Mouse (Mus musculus) hindbrain, embryonic 10.5 days (tissue): Measurements from ENCODE around the gene Rcl1. TPM values are rescaled to one million over a fixed set of nuclear protein-coding genes. Genes with fewer than 3 reads are reported as not detected.

Experiments used
- DNase-seq: peaks from one replicate; pipeline ENCODE4 v3.0.0-alpha.2; 2017; ENCODE audit warnings: low spot score
- H3K27ac ChIP-seq: fragments of 300-500 bp; sonication (generic); 2 replicates; pipeline ENCODE4 v1.5.1; 2016; ENCODE audit warnings: mild to moderate bottlenecking, moderate library complexity
- H3K27me3 ChIP-seq: fragments of 300-500 bp; sonication (generic); 2 replicates; pipeline ENCODE4 v1.6.1; 2016; ENCODE audit warnings: mild to moderate bottlenecking; ENCODE audit not compliant: poor library complexity, insufficient read depth, severe bottlenecking
- H3K36me3 ChIP-seq: fragments of 300-500 bp; sonication (generic); 2 replicates; pipeline ENCODE4 v1.6.1; 2016; ENCODE audit warnings: mild to moderate bottlenecking, moderate library complexity
- H3K4me1 ChIP-seq: fragments of 300-500 bp; sonication (generic); replicated peaks from 2 replicates; pipeline ENCODE4 v1.6.1; 2016; ENCODE audit warnings: mild to moderate bottlenecking
- H3K4me3 ChIP-seq: fragments of 300-500 bp; sonication (generic); 2 replicates; pipeline ENCODE4 v1.5.1; 2016; ENCODE audit warnings: mild to moderate bottlenecking, moderate library complexity
- H3K9me3 ChIP-seq: fragments of 300-500 bp; sonication (generic); 2 replicates; pipeline ENCODE4 v1.6.1; 2016; ENCODE audit warnings: mild to moderate bottlenecking, moderate library complexity
- WGBS: fragments of 180-500 bp; shearing (Covaris S2); methylation state at CpG from one replicate; pipeline ENCODE4 v1.1.7; 2016; 5-methylcytosine and 5-hydroxymethylcytosine counted together
- microRNA counts: library from miRNA; unstranded; fragments of <30 nt; microRNA quantifications from one replicate; lab custom pipeline; 2017
- polyA plus RNA-seq: library from polyadenylated mRNA; unstranded; fragments of >200 nt; fragmentation: Nextera tagmentation; extraction: Ambion mirVana; gene quantifications from 2 replicates; pipeline ENCODE4 v1.2.1, GENCODE M21; 2016

Gene Rcl1
- polyA plus RNA-seq, 1 experiment from 2014 or later, result 57.5 TPM

DNA sequence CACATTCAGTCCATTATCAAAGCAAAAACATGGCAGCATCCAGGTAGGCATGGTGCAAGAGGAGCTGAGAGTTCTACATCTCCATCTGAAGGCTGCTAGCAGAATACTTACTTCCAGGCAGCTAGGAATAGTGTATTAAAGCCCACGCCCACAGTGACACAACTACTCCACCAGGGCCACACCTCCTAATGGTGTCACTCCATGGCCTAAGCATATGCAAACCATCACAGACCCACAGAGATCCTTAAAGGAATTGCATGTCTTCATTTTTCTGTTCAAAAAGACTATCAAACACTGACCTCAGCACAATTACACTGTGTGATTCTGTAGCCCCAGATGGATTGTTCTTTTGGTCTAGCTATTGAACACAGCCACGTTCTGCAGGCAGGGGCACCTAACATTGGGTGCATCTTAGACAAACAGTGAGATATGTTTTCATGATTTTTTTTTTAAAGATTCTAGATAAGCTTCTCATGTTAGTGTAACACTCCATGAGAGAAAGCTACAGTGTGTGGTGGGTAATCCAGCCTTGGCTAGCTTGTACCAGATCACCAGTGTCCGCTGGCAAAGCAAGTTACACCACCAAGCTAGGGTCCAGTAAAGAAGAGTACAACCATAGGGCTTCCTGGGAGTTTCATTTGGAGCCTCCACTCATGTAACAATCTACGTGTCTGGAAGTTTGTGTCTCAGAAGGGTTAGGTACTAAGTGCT is 62.8 kb downstream of the Rcl1 start:
- H3K9me3 ChIP-seq, result 0 out of 2 replicates have a peak, but pooled peaks cover 8% of the 10 kb centered on the region
- no peak for DNase-seq
- WGBS, result 88% methylated on average over 4 of the region's 4 CpGs
- no peak overlapping the region for H3K27ac ChIP-seq
- H3K27me3 ChIP-seq, result no peaks in the 10 kb centered on the region
- no peaks in the 10 kb centered on the region for H3K36me3 ChIP-seq
- H3K4me3 ChIP-seq, result no peak overlapping the region
- H3K4me1 ChIP-seq, result no peaks in the 10 kb centered on the region

DNA sequence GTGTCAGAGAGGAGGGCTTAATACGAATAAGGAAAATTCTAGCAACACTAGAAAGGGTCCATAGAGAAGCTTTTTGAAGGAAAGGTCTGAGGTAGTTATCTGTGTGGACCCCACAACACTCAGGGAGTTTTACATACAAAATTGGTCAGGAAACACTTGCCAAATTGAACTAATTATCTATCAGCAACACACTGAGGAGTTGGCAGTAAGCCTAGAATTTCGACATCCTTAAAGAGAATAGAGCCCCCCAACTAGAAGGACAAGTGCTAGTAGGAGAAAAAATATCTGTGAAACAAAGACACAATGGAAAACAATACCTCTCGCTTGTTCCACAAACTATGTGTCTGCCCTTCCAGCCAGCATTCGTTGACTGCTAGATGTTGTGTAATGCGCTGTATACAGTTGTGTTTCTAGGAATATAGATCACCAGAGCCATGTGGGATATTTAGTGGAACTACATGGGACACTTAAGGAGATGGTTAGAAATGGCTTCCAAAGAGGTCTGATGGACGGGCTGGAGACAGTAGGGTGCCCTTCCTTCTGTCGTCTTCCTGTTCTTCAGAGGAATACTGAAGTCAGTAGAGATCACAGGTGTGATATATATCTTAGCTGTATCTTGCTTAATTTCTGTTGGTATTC is 63.5 kb downstream of the Rcl1 start:
- H3K36me3 ChIP-seq, result no peaks in the 10 kb centered on the region
- no peak overlapping the region for H3K27ac ChIP-seq
- H3K4me1 ChIP-seq, result no peaks in the 10 kb centered on the region
- no peaks in the 10 kb centered on the region for H3K27me3 ChIP-seq
- no peak overlapping the region for H3K4me3 ChIP-seq
- WGBS, result 88% methylated on average over 7 of the region's 7 CpGs
- no peak for DNase-seq
- 0 out of 2 replicates have a peak, but pooled peaks cover 8% of the 10 kb centered on the region for H3K9me3 ChIP-seq

DNA sequence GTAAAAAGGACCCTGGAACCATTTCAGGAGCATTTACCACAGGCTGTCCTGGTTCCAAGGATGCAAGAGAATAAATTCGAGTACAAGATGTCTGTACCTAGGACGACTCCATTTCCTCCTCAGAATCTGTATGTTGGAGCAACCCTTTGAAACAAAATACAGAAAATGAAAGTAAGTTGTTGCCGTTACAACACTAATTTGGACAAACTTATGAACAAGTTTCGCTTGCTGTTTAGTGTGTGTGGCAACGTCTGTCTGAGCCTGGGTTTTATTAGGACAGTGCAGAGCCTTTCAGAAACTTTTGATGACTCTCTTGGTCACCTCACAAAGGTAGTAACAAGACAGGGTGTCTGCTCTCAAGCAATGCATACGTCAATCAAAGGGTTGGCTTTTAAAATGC is 66.8 kb downstream of the Rcl1 start:
- no peaks in the 10 kb centered on the region for H3K36me3 ChIP-seq
- 87% methylated on average over 6 of the region's 6 CpGs for WGBS
- no peak for DNase-seq
- H3K9me3 ChIP-seq, result 0 out of 2 replicates have a peak, but pooled peaks cover 8% of the 10 kb centered on the region
- no peaks in the 10 kb centered on the region for H3K4me1 ChIP-seq
- H3K27ac ChIP-seq, result no peak overlapping the region
- no peaks in the 10 kb centered on the region for H3K27me3 ChIP-seq
- H3K4me3 ChIP-seq, result no peak overlapping the region

DNA sequence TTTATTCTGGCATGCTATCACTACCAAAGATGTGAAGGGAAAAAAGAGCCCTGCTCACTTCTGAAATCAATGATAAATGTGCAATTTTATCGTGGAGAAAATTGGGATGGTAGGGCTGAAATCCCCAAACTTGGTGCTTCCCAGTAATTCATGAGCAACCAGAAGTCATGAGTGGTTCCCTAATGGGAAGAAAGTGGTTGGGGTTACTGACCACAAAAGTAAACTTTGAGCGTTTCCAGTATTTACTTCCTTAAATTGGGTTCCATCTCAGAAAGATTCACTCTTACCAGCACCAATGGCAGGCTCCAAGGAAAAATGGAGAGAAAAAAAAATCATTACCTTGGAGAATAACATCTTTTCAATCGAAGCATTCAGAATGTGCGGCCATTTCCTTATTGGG is 79.2 kb downstream of the Rcl1 start:
- no peaks in the 10 kb centered on the region for H3K27me3 ChIP-seq
- H3K27ac ChIP-seq, result no peak overlapping the region
- no peak for DNase-seq
- H3K36me3 ChIP-seq, result no peaks in the 10 kb centered on the region
- H3K4me3 ChIP-seq, result no peak overlapping the region
- WGBS, result 86% methylated on average over 4 of the region's 4 CpGs
- 0 out of 2 replicates have a peak, but pooled peaks cover 10% of the 10 kb centered on the region for H3K9me3 ChIP-seq
- H3K4me1 ChIP-seq, result peaks cover 5% of the 10 kb centered on the region; the same call in 1 of the 2 replicates

DNA sequence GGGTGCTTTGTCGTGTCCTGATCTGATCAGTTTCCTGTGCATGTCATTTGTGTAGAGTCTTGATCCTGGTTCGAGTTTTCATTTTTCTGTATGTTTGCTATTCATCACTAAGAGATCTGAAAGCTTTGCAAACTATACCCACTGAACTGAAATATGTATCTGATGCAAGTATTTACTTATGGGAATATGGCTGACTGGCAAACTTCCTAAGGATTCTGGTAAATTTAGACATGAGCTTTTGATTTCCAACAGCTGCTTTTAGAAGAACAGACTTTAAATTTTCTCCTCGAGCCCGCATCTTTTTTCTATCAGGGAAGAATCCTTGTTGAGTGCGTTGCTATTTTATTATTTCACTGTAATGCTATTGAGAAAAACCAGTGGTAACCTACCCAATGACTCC is 81.0 kb downstream of the Rcl1 start:
- no peaks in the 10 kb centered on the region for H3K27me3 ChIP-seq
- no peak for DNase-seq
- WGBS, result 86% methylated on average over 5 of the region's 5 CpGs

DNA sequence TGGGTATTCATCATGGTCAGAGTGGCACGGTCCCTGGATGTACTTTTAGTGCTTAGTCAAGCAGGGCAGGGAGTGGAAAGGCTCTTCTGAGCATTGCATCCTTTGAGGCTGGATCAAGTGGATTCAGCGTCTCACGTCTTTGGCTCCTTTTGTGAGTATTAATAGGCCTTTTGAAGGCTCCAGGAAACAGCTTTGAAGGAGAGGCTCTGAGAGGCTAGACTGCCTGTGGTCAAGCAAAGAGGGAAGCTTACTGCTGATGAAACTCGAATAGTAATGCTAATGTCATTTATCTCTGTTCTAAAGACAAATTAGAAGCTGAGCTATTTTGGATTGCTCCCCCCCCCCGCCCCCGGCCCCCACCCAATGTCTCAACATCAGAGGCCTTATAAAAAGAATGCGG is 83.9 kb downstream of the Rcl1 start:
- Histone ChIP-seq H3K27me3 (no peaks in the 10 kb centered on the region), H3K4me3 (no peak overlapping the region), H3K36me3 (no peaks in the 10 kb centered on the region), H3K27ac (no peak overlapping the region), H3K9me3 (no peaks in the 10 kb centered on the region), H3K4me1 (peaks cover 10% of the 10 kb centered on the region; the same call in 1 of the 2 replicates)
- DNase-seq, result no peak
- WGBS, result 35% methylated on average over 7 of the region's 7 CpGs

More for the DNA sequence above, 81.0 kb downstream of the Rcl1 start:
- 0 out of 2 replicates have a peak, but pooled peaks cover 10% of the 10 kb centered on the region for H3K9me3 ChIP-seq
- no peak overlapping the region for H3K4me3 ChIP-seq
- no peaks in the 10 kb centered on the region for H3K36me3 ChIP-seq
- H3K4me1 ChIP-seq, result peaks cover 10% of the 10 kb centered on the region; the same call in 1 of the 2 replicates
- H3K27ac ChIP-seq, result no peak overlapping the region

DNA sequence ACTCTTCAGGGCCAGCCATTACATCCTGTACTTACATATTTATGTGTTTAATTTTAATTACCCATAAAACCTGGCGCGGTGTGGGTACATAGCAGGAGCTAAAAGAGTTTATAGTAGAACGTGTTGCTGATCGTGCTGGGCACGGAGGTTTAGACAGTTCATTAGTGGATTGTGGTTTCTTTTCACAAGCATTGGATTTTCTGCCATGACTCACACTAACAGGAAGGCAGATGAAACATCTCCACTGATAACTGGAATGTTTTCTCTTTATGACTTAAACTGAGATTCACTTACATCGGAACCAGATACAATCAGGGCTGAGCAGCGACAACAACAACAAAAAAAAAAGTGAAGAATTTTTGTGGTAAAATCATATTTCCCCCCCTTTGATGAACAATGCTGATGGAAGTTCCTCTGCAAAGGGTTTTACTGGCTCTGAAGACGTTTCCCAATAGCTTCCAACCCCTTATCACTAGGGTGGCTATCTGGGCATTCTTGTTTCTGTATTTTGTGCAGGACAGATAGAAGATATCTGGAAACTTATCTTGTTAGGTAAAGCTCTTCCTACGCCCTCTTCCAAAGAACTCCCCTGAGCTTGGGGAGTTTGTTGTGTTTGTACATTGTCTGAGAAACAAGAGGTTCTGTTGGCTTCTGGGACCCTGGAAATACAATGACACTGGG is 84.5 kb downstream of the Rcl1 start:
- Histone ChIP-seq H3K27ac (no peak overlapping the region), H3K4me1 (peaks cover 10% of the 10 kb centered on the region; the same call in 1 of the 2 replicates), H3K36me3 (no peaks in the 10 kb centered on the region), H3K9me3 (no peaks in the 10 kb centered on the region), H3K27me3 (no peaks in the 10 kb centered on the region), H3K4me3 (no peak overlapping the region)
- no peak for DNase-seq
- WGBS, result 82% methylated on average over 9 of the region's 9 CpGs

DNA sequence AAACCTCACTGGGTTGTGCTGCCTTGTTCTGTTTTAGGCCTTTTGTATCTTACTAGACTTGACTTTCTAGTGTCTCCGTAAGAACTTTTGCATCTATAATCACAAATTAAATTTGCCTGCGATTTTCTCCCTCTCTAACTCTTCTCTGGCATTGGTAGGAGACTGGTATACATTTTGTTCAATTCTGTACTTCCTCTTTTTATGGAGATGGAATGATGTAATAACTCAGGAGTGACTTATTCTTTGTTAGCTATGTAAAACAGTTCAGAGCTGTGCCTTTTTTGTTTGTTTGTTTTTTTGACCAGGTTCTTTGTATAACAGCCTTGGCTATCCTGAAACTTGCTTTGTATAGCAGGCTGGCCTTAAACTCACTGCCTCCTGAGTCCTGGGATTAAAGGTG is 87.7 kb downstream of the Rcl1 start:
- Histone ChIP-seq H3K4me3 (no peak overlapping the region), H3K9me3 (0 out of 2 replicates have a peak, but pooled peaks cover 2% of the 10 kb centered on the region), H3K36me3 (no peaks in the 10 kb centered on the region), H3K27me3 (no peaks in the 10 kb centered on the region), H3K27ac (no peak overlapping the region), H3K4me1 (peaks cover 10% of the 10 kb centered on the region; the same call in 1 of the 2 replicates)
- DNase-seq, result no peak
- WGBS, result 86% methylated on average over 2 of the region's 2 CpGs

MicroRNA genes within 50 kb of the gene (microRNA counts, 519-probe panel; counts per million panel counts)
- 2,720 counts per million, percentile 80 among the panel's probes with 10 or more counts for microRNA mmu-miR-101b (lab: Ali Mortazavi, UCI)

Other genes starting within 250 kb of the Rcl1 start
- gene Plpp6, start 137.4 kb upstream of the Rcl1 start, polyA plus RNA-seq, result 5.2 and 5.6 TPM in 2 replicates
- 0.15 and 0.78 TPM in 2 replicates for gene 4430402I18Rik, start 133.6 kb upstream of the Rcl1 start, polyA plus RNA-seq
- gene Cdc37l1, start 111.0 kb upstream of the Rcl1 start, polyA plus RNA-seq, result 37.0 and 38.6 TPM in 2 replicates
- 65.4 and 72.9 TPM in 2 replicates for gene Ak3, start 53.4 kb upstream of the Rcl1 start, polyA plus RNA-seq
- 6.9 and 7.0 TPM in 2 replicates for gene Jak2, start 150.5 kb downstream of the Rcl1 start, polyA plus RNA-seq
- 9.7 and 10.8 TPM in 2 replicates for gene Insl6, start 224.0 kb downstream of the Rcl1 start, polyA plus RNA-seq
- 1.4 and 2.2 TPM in 2 replicates for gene Rln1, start 233.3 kb downstream of the Rcl1 start, polyA plus RNA-seq